Mouse (Mus musculus): ENCODE results near the gene Zfp526. TPM values are rescaled to one million over a fixed set of nuclear protein-coding genes. Genes with fewer than 3 reads are reported as not detected.
A peak's percentile ranks its signal among the peaks of the same experiment; 100 is the strongest.

Gene Zfp526
- polyA plus RNA-seq, 1 experiment from 2014 or later: 1.7 TPM

DNA sequence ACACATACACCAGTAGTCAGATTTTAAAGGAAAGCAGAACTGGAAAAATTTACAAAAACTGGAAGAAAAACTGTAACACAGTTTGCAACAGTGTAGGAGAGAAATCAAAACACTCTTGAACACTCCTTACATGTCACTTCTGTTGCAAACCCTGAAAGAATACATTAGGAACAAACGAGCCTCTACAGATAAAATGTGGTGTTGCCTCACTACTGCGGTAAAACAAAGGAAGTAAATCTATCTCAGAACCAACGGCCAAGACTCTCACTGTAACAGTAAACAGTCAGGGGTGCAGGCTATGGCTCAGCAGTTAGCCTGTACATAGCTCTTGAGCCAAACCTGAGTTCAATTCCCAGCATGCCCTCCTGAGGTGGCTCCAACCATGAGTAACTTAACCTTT lies 8.1 kb upstream of the Zfp526 start:
- 77% methylated on average over 3 of the region's 3 CpGs for WGBS
- Histone ChIP-seq H3K9me3 (replicated peaks) (no peaks in the 10 kb centered on the region), H3K36me3 (peaks cover 62% of the 10 kb centered on the region), H3K4me1 (peaks cover 6% of the 10 kb centered on the region), H3K4me2 (no peak overlapping the region), H3K27ac (replicated peaks) (no peak overlapping the region), H3K9ac (replicated peaks) (no peak overlapping the region), H3K27me3 (replicated peaks) (no peaks in the 10 kb centered on the region), H3K4me3 (replicated peaks) (no peak overlapping the region)
- ATAC-seq (ENCODE audit: low FRiP score): no peak

- H3K9ac ChIP-seq (replicated peaks): no peak overlapping the region
- H3K27me3 ChIP-seq (replicated peaks): no peaks in the 10 kb centered on the region
- ATAC-seq (ENCODE audit: low FRiP score): no peak
- H3K36me3 ChIP-seq: peaks cover 53% of the 10 kb centered on the region
- peaks cover 14% of the 10 kb centered on the region for H3K4me1 ChIP-seq
- H3K9me3 ChIP-seq (replicated peaks): no peaks in the 10 kb centered on the region
- H3K4me3 ChIP-seq (replicated peaks): no peak overlapping the region
- no peak overlapping the region for H3K4me2 ChIP-seq
- no peak overlapping the region for H3K27ac ChIP-seq (replicated peaks)
- WGBS: 90% methylated on average over 2 of the region's 2 CpGs
These were observed 7.1 kb upstream of the Zfp526 start for GRCm38 (mm10) chr7:25214172-25214571.

- H3K9me3 ChIP-seq (replicated peaks): no peaks in the 10 kb centered on the region
- 70% methylated on average over 12 of the region's 12 CpGs for WGBS
- H3K36me3 ChIP-seq: peaks cover 19% of the 10 kb centered on the region
- no peak overlapping the region for H3K9ac ChIP-seq (replicated peaks)
- peaks cover 40% of the 10 kb centered on the region for H3K4me1 ChIP-seq
- H3K27ac ChIP-seq (replicated peaks): no peak overlapping the region
- H3K4me2 ChIP-seq: peak overlapping the region; percentile 98
- H3K4me3 ChIP-seq (replicated peaks): peak overlapping the region; percentile 57; the same call in 1 of the 2 replicates
- no peak for ATAC-seq (ENCODE audit: low FRiP score)
- H3K27me3 ChIP-seq (replicated peaks): no peaks in the 10 kb centered on the region
These were observed 3.4 kb upstream of the Zfp526 start for GRCm38 (mm10) chr7:25217653-25218395.

- Histone ChIP-seq H3K36me3 (peaks cover 20% of the 10 kb centered on the region), H3K9ac (replicated peaks) (peak overlapping the region; percentile 82), H3K4me3 (replicated peaks) (peak overlapping the region; percentile 57), H3K27me3 (replicated peaks) (no peaks in the 10 kb centered on the region), H3K9me3 (replicated peaks) (no peaks in the 10 kb centered on the region), H3K4me1 (peaks cover 43% of the 10 kb centered on the region), H3K4me2 (peak overlapping the region; percentile 98), H3K27ac (replicated peaks) (peak overlapping the region; percentile 82)
- peak; percentile 49 for ATAC-seq (ENCODE audit: low FRiP score)
- WGBS: under 1% methylated on average over 53 of the region's 53 CpGs
These were observed 2.4 kb upstream of the Zfp526 start for GRCm38 (mm10) chr7:25218705-25219415.

DNA sequence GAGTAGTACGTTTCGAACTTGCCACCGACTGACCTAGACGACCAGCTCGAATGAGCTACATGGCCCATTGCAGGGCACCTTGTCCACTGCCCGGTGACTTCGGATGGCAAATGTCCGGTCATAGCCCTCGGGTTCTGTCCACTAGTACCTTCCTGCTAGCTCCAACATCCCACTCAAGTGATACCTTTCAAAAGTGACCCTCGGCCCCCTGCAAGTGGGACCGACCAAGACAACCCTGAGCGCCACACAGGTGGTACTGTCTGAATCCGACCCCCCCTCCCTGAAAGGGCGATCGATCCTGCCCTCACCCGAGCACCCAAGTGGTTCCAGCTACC lies 1.8 kb upstream of the Zfp526 start:
- peak; percentile 39 for ATAC-seq (ENCODE audit: low FRiP score)
- H3K4me2 ChIP-seq: peak overlapping the region; percentile 98
- peaks cover 43% of the 10 kb centered on the region for H3K4me1 ChIP-seq
- peak overlapping the region; percentile 82 for H3K27ac ChIP-seq (replicated peaks)
- peak overlapping the region; percentile 57 for H3K4me3 ChIP-seq (replicated peaks)
- no peaks in the 10 kb centered on the region for H3K9me3 ChIP-seq (replicated peaks)
- H3K36me3 ChIP-seq: peaks cover 19% of the 10 kb centered on the region
- H3K27me3 ChIP-seq (replicated peaks): no peaks in the 10 kb centered on the region
- H3K9ac ChIP-seq (replicated peaks): peak overlapping the region; percentile 82
- under 1% methylated on average over 16 of the region's 16 CpGs for WGBS

DNA sequence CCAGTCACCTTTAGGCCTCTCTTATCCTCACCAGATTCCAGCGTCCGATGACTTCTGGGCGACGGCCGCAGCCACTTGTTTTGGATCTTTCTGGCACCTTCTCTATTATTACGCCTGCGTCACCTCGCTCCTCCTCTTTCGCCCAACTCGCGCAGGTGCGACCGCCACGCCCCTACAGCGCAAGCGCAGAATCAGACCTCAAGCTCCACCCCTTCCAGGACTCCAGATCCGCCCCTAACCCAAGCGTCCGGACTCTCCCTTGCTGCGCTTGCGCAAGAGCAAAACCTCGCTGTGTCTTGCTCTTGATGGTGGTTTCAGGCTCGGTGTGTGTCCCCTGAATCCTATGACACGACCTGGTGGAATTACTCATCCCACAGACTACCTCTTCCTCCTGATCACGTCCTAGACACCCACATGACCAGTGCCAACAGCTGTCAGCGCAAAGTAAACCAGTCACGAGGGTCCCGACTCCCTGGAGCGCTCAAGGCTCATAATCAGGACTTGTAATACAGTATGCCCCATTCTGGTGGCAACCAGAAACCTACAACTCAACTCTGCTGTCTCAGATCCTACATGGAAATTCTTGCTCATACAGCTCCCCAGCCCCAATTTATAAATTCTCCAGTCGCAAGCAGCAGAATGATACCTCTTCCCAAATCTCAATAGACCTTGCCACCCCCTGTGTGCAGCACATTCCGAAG lies 1.3 kb upstream of the Zfp526 start:
- peaks cover 43% of the 10 kb centered on the region for H3K4me1 ChIP-seq
- peak overlapping the region; percentile 98 for H3K4me2 ChIP-seq
- peak overlapping the region; percentile 82 for H3K27ac ChIP-seq (replicated peaks)
- 2% methylated on average over 31 of the region's 31 CpGs for WGBS
- no peaks in the 10 kb centered on the region for H3K27me3 ChIP-seq (replicated peaks)
- peak overlapping the region; percentile 57 for H3K4me3 ChIP-seq (replicated peaks)
- H3K36me3 ChIP-seq: peaks cover 23% of the 10 kb centered on the region
- H3K9ac ChIP-seq (replicated peaks): peak overlapping the region; percentile 82
- peak; percentile 82 for ATAC-seq (ENCODE audit: low FRiP score)
- no peaks in the 10 kb centered on the region for H3K9me3 ChIP-seq (replicated peaks)

- Histone ChIP-seq H3K4me2 (peak within 1 kb of the TSS; percentile 98), H3K27ac (replicated peaks) (peak within 1 kb of the TSS; percentile 95), H3K4me1 (peaks cover 43% of the 10 kb centered on the region), H3K36me3 (peaks cover 23% of the 10 kb centered on the region), H3K4me3 (replicated peaks) (peak within 1 kb of the TSS; percentile 57), H3K9me3 (replicated peaks) (no peaks in the 10 kb centered on the region), H3K27me3 (replicated peaks) (no peaks in the 10 kb centered on the region), H3K9ac (replicated peaks) (peak within 1 kb of the TSS; percentile 82)
- peak; percentile 6; the same call in 1 of the 2 replicates for ATAC-seq (ENCODE audit: low FRiP score)
- 9% methylated on average over 20 of the region's 20 CpGs for WGBS
These were observed 646 bp upstream of the Zfp526 start, which contains the start of gene Dedd2 for GRCm38 (mm10) chr7:25220457-25221101. TSS of gene Dedd2 (minus strand) at chr7:25220615.

DNA sequence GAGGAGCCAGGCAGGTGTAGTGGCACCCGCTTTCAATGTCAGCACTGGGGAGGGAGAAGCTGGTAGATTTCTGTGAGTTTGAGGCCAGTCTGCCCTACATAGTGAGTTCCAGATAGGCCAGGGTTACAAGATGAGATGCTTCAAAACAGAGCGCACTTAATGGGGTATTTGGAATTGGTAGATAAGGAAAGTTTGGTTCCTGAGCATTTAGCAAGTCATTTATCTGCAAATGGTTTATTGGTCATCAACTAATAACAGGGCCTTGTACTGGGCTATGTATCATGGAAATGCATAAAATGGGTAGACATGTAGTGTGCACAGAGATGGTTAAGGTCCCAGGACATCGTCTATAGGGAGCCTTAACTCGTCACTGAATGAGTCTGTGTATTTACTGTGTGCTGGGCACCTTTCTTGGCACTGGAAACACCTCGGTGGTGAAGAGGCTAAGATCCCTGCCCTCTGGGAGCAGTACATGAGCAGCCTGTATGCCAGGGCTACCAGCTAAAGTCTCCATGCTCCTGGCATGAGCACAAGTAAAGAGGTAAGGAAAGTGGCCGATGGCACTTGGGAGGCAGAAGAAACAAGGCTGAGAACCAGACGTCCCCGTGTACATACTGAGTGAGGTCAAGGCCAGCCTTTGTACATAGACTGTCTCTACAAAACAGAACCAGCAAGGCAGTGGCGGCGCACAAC lies 1.2 kb downstream of the Zfp526 start:
- WGBS: 85% methylated on average over 10 of the region's 10 CpGs
- H3K9ac ChIP-seq (replicated peaks): peak overlapping the region; percentile 81
- no peaks in the 10 kb centered on the region for H3K27me3 ChIP-seq (replicated peaks)
- peaks cover 36% of the 10 kb centered on the region for H3K36me3 ChIP-seq
- ATAC-seq (ENCODE audit: low FRiP score): no peak
- peaks cover 43% of the 10 kb centered on the region for H3K4me1 ChIP-seq
- H3K4me2 ChIP-seq: peak overlapping the region; percentile 98
- H3K4me3 ChIP-seq (replicated peaks): peak overlapping the region; percentile 57
- no peaks in the 10 kb centered on the region for H3K9me3 ChIP-seq (replicated peaks)
- peak overlapping the region; percentile 95; the same call in 1 of the 2 replicates for H3K27ac ChIP-seq (replicated peaks)

GRCm38 (mm10) chr7:25227523-25228300 lies 6.5 kb downstream of the Zfp526 start:
- Histone ChIP-seq H3K4me3 (replicated peaks) (no peak overlapping the region), H3K27ac (replicated peaks) (no peak overlapping the region), H3K4me1 (peaks cover 7% of the 10 kb centered on the region), H3K27me3 (replicated peaks) (no peaks in the 10 kb centered on the region), H3K4me2 (no peak overlapping the region), H3K9me3 (replicated peaks) (no peaks in the 10 kb centered on the region), H3K9ac (replicated peaks) (no peak overlapping the region), H3K36me3 (peaks cover 88% of the 10 kb centered on the region)
- ATAC-seq (ENCODE audit: low FRiP score): no peak
- WGBS: 89% methylated on average over 1 of the region's 1 CpGs

GRCm38 (mm10) chr7:25230690-25231285 lies 9.6 kb downstream of the Zfp526 start:
- no peaks in the 10 kb centered on the region for H3K27me3 ChIP-seq (replicated peaks)
- no peak overlapping the region for H3K4me3 ChIP-seq (replicated peaks)
- H3K9me3 ChIP-seq (replicated peaks): no peaks in the 10 kb centered on the region
- 90% methylated on average over 9 of the region's 9 CpGs for WGBS
- peaks cover 22% of the 10 kb centered on the region for H3K4me1 ChIP-seq
- no peak overlapping the region for H3K27ac ChIP-seq (replicated peaks)
- H3K4me2 ChIP-seq: no peak overlapping the region
- H3K9ac ChIP-seq (replicated peaks): no peak overlapping the region
- no peak for ATAC-seq (ENCODE audit: low FRiP score)
- H3K36me3 ChIP-seq: peaks cover 91% of the 10 kb centered on the region

Data from neural tube, embryonic 15.5 days (tissue).